Mouse (Mus musculus) cerebellum, adult 2 months (tissue): ENCODE data around the gene Plekhg3. TPM values are rescaled to one million over a fixed set of nuclear protein-coding genes. Genes with fewer than 3 reads are reported as not detected.

Experiments used
- DNase-seq, 2 experiments: peaks; one replicate each; pipeline ENCODE4 v3.0.0; 2021
- H3K27ac ChIP-seq: fragments of 200-500 bp; 2 replicates; pipeline ENCODE4 v1.5.1; 2012; ENCODE audit warnings: low read length, control low read depth, inconsistent platforms; ENCODE audit not compliant: insufficient read depth
- H3K27me3 ChIP-seq: fragments of 200-500 bp; 2 replicates; pipeline ENCODE4 v1.6.1; 2012; ENCODE audit warnings: inconsistent platforms, mild to moderate bottlenecking, low read length, moderate library complexity; ENCODE audit not compliant: control insufficient read depth, insufficient read depth
- H3K4me1 ChIP-seq: fragments of 200-500 bp; 2 replicates; pipeline ENCODE4 v1.6.1; 2011; ENCODE audit warnings: low read length; ENCODE audit not compliant: control insufficient read depth, insufficient read depth
- H3K4me3 ChIP-seq: fragments of 200-500 bp; replicated peaks from 2 replicates; pipeline ENCODE3; 2011; ENCODE audit warnings: mild to moderate bottlenecking, low read depth, low read length, control low read depth; ENCODE audit not compliant: insufficient read depth
- CTCF ChIP-seq: fragments of 200-500 bp; IDR thresholded peaks from 2 replicates; pipeline ENCODE4 v1.5.1; 2011; ENCODE audit warnings: low read depth, mild to moderate bottlenecking, control low read depth, low read length, moderate library complexity, borderline replicate concordance; ENCODE audit not compliant: insufficient read depth
- POLR2A ChIP-seq: fragments of 200-500 bp; IDR thresholded peaks from 2 replicates; pipeline ENCODE4 v1.6.1; 2011; ENCODE audit warnings: low read length, control low read depth, borderline replicate concordance; ENCODE audit not compliant: insufficient read depth
- WGBS: fragments of 180-500 bp; shearing (Covaris S2); methylation state at CpG from one replicate; pipeline ENCODE4 v1.1.7; 2018; 5-methylcytosine and 5-hydroxymethylcytosine counted together
- polyA plus RNA-seq: library from polyadenylated mRNA; depleted of rRNA; stranded (reverse); fragments of >200 nt; gene quantifications from 2 replicates; pipeline ENCODE4 v1.2.3, GENCODE M21; 2012

Plekhg3 gene
- polyA plus RNA-seq, 1 experiment: 34.4 TPM

- H3K4me3 ChIP-seq: no peak overlapping the region
These were observed 6.0 kb downstream of the Plekhg3 start for GRCm38 (mm10) chr12:76536591-76537153.

GRCm38 (mm10) chr12:76537434-76537833 is 6.7 kb downstream of the Plekhg3 start:
- no peak for DNase-seq
- H3K27ac ChIP-seq: no peak overlapping the region
- no peaks in the 10 kb centered on the region for H3K27me3 ChIP-seq
- 0 out of 2 replicates have a peak, but pooled peaks cover 3% of the 10 kb centered on the region for H3K4me1 ChIP-seq
- TF ChIP-seq POLR2A: no peak
- WGBS: 91% methylated on average over 8 of the region's 8 CpGs
- H3K4me3 ChIP-seq: no peak overlapping the region

More at GRCm38 (mm10) chr12:76536591-76537153, 6.0 kb downstream of the Plekhg3 start:
- 86% methylated on average over 8 of the region's 8 CpGs for WGBS
- H3K27ac ChIP-seq: no peak overlapping the region
- DNase-seq: no peak
- no peaks in the 10 kb centered on the region for H3K27me3 ChIP-seq
- H3K4me1 ChIP-seq: 0 out of 2 replicates have a peak, but pooled peaks cover 3% of the 10 kb centered on the region
- TF ChIP-seq CTCF: no peak
- no peak for TF ChIP-seq POLR2A

- no peak overlapping the region for H3K4me3 ChIP-seq
- no peaks in the 10 kb centered on the region for H3K27me3 ChIP-seq
- TF ChIP-seq POLR2A (no peak), CTCF (no peak)
- 0 out of 2 replicates have a peak, but pooled peaks cover 3% of the 10 kb centered on the region for H3K4me1 ChIP-seq
- H3K27ac ChIP-seq: no peak overlapping the region
- WGBS: 83% methylated on average over 3 of the region's 3 CpGs
- DNase-seq: no peak
These were observed 9.5 kb downstream of the Plekhg3 start for GRCm38 (mm10) chr12:76540169-76540568.

GRCm38 (mm10) chr12:76540701-76541221 is 10.1 kb downstream of the Plekhg3 start:
- no peak for TF ChIP-seq CTCF
- no peak for TF ChIP-seq POLR2A
- no peaks in the 10 kb centered on the region for H3K27me3 ChIP-seq
- H3K27ac ChIP-seq: no peak overlapping the region
- no peak overlapping the region for H3K4me3 ChIP-seq
- WGBS: 64% methylated on average over 10 of the region's 10 CpGs
- no peak for DNase-seq
- no peaks in the 10 kb centered on the region for H3K4me1 ChIP-seq

- TF ChIP-seq POLR2A (no peak), CTCF (no peak)
- no peak for DNase-seq
- Histone ChIP-seq H3K27me3 (no peaks in the 10 kb centered on the region), H3K4me3 (no peak overlapping the region), H3K4me1 (peaks cover 3% of the 10 kb centered on the region), H3K27ac (no peak overlapping the region)
- WGBS: 25% methylated on average over 8 of the region's 8 CpGs
These were observed 10.8 kb downstream of the Plekhg3 start for GRCm38 (mm10) chr12:76541475-76541874.

GRCm38 (mm10) chr12:76541879-76542278 is 11.2 kb downstream of the Plekhg3 start:
- WGBS: 59% methylated on average over 6 of the region's 6 CpGs
- no peaks in the 10 kb centered on the region for H3K27me3 ChIP-seq
- no peak overlapping the region for H3K4me3 ChIP-seq
- no peak overlapping the region for H3K27ac ChIP-seq
- no peak for DNase-seq
- H3K4me1 ChIP-seq: peaks cover 6% of the 10 kb centered on the region
- no peak for TF ChIP-seq CTCF

GRCm38 (mm10) chr12:76545786-76546370 is 15.2 kb downstream of the Plekhg3 start:
- Histone ChIP-seq H3K27me3 (no peaks in the 10 kb centered on the region), H3K4me3 (no peak overlapping the region), H3K4me1 (peaks cover 13% of the 10 kb centered on the region), H3K27ac (no peak overlapping the region)
- TF ChIP-seq POLR2A (no peak), CTCF (no peak)
- DNase-seq: no peak
- 85% methylated on average over 15 of the region's 15 CpGs for WGBS
